Mouse (Mus musculus): ENCODE results near the gene Ankrd55.

- TF ChIP-seq CTCF (IDR thresholded peaks at IDR 0.05; ENCODE audit: low read depth): no peak
- no peak for TF ChIP-seq EP300 (optimal IDR thresholded peaks at IDR 0.05)
These were observed 75.0 kb downstream of the Ankrd55 start for GRCm38 (mm10) chr13:112363218-112363617.
